Mouse (Mus musculus) urinary bladder, adult 2 months (tissue): ENCODE results near the gene Gk5. TPM values are rescaled to one million over a fixed set of nuclear protein-coding genes. Genes with fewer than 3 reads are reported as not detected.

ENCODE experiments used
- DNase-seq: peaks from one replicate; pipeline ENCODE4 v3.0.0; 2022; ENCODE audit warnings: low spot score
- polyA plus RNA-seq: library from polyadenylated mRNA; depleted of rRNA; stranded (reverse); fragments of >200 nt; gene quantifications from 2 replicates; pipeline ENCODE4 v1.2.3, GENCODE M21; 2012; rRNA removed

Gene Gk5
- polyA plus RNA-seq, 1 experiment: 6.5 TPM

- no peak for DNase-seq
These were observed 104.1 kb downstream of the Gk5 start for GRCm38 (mm10) chr9:96223302-96223701.

GRCm38 (mm10) chr9:96228285-96228684, 109.1 kb downstream of the Gk5 start:
- DNase-seq: no peak

GRCm38 (mm10) chr9:96230271-96230670, 111.1 kb downstream of the Gk5 start:
- no peak for DNase-seq

Other genes starting within 250 kb of the Gk5 start
- 10.0 and 10.9 TPM in 2 replicates for gene Xrn1, start 164.6 kb upstream of the Gk5 start, polyA plus RNA-seq
- 14.9 and 20.3 TPM in 2 replicates for gene Tfdp2, start 76.9 kb downstream of the Gk5 start, polyA plus RNA-seq
- 120 and 149 TPM in 2 replicates for gene Atp1b3, start 245.1 kb downstream of the Gk5 start, polyA plus RNA-seq